Mouse (Mus musculus) thymus, postnatal 14 days (tissue): Measurements from ENCODE around the gene Pik3ip1.

ENCODE experiments used
- DNase-seq: peaks from one replicate; pipeline ENCODE4 v3.0.0; 2021

Gene Pik3ip1

GRCm38 (mm10) chr11:3305821-3306220, 24.4 kb upstream of the Pik3ip1 start:
- DNase-seq = no peak

DNA sequence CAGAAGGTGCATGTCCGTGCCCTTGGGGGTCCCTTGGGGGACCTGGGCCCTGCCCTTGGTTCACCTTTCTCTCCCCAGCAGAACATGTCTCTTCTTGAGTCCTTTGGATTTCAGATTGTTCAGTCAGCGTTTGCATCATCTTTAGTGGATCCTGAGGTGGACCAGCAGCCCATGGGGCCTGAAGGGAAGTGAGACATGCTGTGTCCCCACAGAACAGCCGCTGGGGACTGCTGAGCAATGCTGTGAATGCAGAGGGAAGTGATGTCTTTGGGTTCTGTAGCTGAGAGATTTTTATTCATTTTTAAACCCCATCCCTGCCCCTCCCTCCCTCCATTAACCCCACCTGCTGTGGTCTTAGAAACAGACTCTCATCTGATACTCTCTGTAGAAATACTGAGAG, 22.3 kb upstream of the Pik3ip1 start:
- DNase-seq = no peak

DNA sequence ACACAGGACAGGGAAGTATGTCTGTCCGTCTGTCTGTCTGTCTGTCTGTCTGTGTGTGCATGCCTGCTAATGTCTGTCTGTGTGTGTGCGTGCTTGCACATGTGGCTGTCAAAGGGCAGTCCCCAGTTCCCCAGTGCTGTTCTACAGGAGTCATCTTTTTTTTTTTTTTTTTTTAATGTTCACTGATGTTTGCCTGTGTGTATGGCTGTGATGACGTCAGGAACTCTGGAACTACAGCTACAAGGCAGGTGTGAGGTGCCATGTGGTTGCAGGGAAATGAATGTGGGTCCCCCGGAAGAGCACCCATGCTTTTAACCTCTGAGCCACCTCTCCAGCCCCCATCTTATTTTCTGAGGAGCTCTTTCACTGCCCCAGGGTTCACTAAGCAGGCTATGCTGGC, 20.3 kb upstream of the Pik3ip1 start:
- DNase-seq = peak; percentile 66

GRCm38 (mm10) chr11:3310789-3311585, 19.2 kb upstream of the Pik3ip1 start:
- DNase-seq = peak; percentile 52

- DNase-seq = peak; percentile 38
These were observed 18.4 kb upstream of the Pik3ip1 start for GRCm38 (mm10) chr11:3311586-3312347.

GRCm38 (mm10) chr11:3313294-3313693, 16.9 kb upstream of the Pik3ip1 start:
- peak; percentile 73 for DNase-seq

DNA sequence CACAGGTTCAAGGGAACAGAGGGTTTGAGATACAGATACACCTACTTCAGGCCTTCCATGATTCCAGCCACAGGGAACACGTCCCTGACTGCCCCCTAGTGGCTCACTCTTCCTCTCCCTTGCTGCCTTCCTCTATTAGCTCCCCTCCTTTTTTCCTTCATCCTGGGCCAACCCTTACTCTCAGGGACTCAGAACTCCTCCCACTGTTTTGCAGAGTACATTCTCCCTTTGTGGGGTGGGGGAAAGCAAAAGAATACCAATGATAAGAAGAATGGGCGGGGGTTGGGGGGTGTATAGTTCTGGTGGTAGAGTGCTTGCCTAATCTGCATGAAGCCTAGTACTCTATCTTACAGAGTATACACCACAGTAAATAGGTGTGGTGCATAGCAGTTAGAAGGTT, 16.1 kb upstream of the Pik3ip1 start:
- peak; percentile 76 for DNase-seq

DNA sequence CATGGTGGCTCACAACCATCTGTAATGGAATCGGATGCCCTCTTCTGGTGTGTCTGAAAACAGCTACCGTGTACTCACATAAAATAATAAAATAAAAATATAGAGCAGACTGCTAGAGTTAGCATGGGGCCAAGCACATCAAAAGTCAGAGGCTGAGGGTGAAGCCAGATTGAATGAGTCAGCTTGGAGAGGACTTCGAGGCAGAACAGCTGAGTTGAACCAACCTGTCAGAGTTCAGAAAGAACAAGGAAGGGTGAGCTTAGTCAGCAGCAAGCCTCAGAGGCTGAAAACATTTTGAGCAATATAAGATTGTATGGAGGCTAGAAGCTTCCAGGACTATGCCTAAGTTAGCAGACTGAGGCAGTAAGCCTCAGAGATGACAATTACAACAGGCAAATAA, 11.9 kb upstream of the Pik3ip1 start:
- no peak for DNase-seq

DNA sequence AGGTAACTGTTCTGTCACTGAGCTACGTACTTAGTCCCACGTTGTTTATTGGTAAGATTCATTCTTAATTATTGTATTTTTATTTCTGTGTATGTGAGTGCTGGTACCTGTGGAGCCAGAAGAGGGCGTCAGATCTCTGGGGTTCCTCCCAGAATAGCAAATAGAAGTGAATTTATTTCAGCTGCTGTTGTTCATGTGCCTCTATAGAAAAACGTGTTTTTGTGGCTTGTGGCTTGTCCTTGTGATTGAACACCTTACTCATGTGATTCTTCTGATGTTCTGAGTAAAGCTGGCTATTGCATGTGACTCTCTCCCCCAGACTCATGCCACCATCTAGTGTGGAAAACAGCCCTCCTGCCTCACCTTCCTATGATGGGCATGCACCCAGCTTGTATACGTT, 1.9 kb upstream of the Pik3ip1 start:
- peak; percentile 65 for DNase-seq

DNA sequence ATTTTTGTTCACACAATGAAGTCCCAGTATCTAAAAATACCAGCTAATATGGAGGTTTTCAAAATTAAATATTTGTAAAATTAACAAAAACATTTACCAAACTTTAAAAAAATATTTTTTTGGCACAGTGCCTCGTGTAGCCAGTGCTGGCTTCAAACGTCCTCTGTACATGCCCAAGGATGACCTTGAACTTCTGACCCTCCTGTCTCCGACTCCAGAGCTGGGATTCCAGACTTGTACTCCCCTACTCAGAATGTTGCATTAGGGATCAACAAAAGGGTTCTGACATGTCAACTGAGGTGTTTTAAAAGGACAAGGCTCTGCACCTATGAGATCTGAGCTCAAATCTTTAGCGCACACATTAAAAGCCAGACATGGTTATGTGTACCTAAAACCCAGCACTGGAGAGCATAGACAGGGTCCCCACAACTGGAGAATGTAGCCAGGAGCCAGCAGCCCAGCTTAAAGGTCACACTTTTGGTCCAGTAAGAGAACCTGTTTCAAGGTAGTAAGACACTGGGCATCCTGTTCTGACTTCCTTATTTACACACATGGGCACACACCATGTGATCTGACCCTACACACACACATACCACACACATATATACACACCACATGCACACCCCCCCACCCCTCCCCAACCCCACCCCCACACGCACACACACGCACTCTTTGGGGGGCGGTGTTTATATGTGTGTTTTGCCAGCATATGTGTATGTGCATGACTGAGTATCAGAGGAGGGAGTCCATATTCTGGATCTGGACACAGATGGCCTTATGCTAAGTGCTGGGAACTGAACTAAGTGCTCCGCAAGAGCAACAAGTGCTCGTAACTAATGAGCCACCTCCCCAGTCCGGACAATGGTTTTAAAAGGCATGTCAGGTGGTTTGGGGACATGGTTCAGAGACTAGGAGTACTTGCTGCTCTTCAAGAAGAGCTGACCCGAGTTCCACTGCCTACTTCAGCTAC, 1.1 kb upstream of the Pik3ip1 start:
- no peak for DNase-seq

DNA sequence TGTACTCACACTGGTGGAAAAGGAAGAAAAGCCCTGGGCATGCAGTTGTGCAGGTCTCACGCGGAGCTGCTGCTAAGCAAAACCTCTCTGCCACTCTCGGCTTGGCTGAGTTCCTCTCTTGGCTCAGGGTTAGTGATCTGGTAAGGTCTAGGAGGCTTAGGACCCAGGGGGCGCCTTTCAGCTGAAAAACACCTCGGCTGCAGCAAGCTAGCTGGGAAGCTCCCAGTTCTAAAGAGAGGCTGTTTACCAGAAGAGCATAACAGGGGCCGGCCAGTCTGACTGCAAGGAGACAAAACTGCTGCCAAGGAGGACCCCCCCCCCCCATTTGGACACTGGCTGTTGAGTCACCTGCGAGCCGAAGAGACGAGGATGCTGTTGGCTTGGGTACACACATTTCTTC, 365 bp downstream of the Pik3ip1 start:
- peak; percentile 94 for DNase-seq

- no peak for DNase-seq
These were observed 970 bp downstream of the Pik3ip1 start for GRCm38 (mm10) chr11:3330991-3331750.

DNA sequence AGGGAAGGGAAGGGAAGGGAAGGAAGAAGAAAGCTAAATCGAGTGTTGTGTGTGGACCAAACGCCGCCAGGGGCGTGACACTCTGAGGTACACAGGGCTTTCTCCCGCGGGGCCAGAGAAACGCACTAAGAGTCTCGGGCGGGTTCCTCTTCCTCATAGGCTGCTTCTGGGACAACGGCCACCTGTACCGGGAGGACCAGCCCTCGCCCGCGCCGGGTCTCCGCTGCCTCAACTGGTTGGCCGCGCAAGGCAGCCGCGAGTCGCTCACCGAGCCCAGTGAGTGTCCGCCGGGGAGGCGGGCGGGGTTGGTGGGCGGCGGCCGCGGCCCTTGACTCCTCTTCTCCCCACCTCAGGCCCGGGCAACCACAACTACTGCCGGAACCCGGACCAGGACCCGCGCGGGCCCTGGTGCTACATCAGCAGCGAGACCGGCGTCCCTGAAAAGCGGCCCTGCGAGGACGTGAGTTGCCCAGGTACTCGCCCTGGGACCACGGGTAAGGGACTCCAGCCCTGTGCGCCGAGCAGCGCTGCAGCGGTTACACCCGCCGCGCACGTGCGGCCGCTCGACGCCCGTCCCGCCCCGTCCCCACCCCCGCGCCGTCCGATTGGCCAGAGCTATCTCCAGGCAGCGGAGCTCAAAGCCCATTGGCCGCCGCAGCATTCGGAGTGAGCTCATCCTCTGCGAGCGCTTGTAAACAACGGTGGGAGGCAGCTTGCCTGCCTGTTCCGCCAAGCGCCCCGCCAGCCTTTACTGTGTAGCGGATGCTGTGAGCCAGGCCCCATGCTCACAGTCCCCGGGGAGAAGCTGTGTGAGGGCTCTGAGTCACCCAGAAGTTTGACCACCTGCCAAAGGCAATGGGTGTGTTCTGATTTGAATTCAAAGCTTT, 1.8 kb downstream of the Pik3ip1 start:
- peak; percentile 97 for DNase-seq

GRCm38 (mm10) chr11:3333111-3333695, 3.0 kb downstream of the Pik3ip1 start:
- no peak for DNase-seq

- DNase-seq = no peak
These were observed 4.0 kb downstream of the Pik3ip1 start for GRCm38 (mm10) chr11:3334141-3334710.

GRCm38 (mm10) chr11:3334711-3335316, 4.6 kb downstream of the Pik3ip1 start:
- DNase-seq = peak; percentile 77

DNA sequence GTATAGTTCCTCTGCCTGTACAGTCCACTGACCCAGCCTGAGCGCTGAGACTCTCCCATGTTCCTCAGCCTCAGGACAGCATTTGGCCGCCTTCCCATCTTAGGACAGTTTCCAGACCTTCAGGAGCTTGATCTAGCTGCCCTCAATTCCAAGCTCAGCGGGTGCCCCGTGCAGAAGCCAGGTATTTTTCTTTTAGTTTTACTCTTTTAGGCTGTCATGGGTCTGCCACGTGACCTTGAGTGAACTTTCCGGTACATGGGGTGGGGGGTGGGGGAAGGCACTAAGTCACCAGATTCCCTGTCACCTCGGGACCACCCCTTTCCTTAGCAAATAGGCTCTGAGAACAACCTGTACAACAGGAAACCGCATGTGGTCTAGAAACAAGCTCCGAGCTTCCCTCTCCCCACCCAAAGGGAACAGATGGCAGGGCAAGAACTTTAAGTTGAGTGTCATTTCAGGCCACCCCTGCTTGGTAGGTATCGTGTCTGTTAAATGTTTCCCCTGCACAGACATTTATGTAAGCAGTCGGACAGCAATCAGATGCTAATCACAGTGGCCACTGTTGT, 5.5 kb downstream of the Pik3ip1 start:
- DNase-seq = peak; percentile 87

DNA sequence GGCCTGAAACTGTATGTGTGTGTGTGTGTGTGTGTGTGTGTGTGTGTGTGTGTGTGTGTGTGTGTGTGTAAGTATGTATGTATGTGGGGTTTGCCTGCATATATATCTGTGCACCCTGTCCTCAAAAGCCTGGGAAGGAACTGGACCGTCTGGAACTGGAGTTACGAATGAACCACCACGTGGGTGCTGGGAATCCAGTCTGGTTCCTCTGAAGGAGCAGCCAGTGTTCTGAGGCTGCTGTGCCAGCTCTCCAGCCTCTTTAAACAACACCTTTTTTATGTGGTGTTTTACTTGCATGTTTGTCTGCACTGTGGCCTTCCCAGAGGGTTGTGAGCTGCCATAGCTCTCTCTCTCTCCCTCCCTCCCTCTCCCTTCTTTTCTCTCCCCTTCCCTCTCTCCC, 6.4 kb downstream of the Pik3ip1 start:
- no peak for DNase-seq

DNA sequence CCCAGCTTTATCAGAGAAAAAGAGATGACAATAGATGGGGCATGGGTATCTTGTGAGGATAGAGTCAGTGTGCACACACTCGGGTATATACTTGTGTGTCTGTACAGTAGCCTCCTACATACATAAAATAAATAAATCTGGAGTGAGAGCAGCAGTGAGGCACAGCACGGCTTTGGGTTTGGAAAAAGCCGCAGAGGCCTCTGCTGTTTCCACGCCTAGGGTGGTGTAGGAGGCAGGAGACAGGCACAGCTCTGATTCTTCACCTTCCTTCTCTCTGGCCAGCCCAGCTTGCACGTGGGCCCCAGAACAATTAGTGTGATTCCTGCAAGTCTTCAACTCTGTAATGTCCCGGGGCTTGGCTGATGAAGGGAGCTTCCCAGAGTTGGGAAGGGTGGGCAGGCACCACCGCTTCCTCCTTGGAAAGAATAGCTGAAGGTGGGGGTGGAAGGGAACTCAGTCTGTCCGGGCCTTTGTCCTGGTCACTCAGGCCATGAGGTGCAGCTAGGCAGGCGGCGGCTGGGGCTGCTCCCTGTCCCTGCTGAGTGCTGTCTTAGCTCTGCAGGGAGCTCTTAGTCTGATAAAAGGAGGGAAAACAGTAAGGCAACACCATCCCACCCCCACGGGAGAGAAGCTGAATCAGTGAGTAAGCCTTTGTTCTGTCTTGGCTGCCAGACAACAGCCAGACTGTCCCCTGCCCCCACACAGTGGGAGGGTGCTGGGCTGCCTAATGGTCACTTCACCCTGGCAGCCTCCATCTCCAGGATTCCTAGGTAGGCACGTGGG, 7.2 kb downstream of the Pik3ip1 start:
- no peak for DNase-seq
